Mouse (Mus musculus) heart, adult 2 months (tissue): Measurements from ENCODE around the gene Zbtb8b. TPM values are rescaled to one million over a fixed set of nuclear protein-coding genes. Genes with fewer than 3 reads are reported as not detected.
"Not testable (repeated sequence)": the region's sequence is repeated elsewhere in the genome, so short reads cannot be mapped to it uniquely, and the experiment has no call there.

Experiments used
- DNase-seq, 2 experiments: peaks; one replicate each; pipeline ENCODE4 v3.0.0; 2021
- H3K27ac ChIP-seq: fragments of 200-600 bp; 2 replicates; pipeline ENCODE4 v1.8.1; 2022
- H3K27me3 ChIP-seq: fragments of 200-500 bp; 2 replicates; pipeline ENCODE4 v1.6.1; 2012; ENCODE audit warnings: mild to moderate bottlenecking, low read length, inconsistent platforms, mixed read lengths; ENCODE audit not compliant: control insufficient read depth, insufficient read depth
- H3K36me3 ChIP-seq: fragments of 200-500 bp; 2 replicates; pipeline ENCODE4 v1.6.1; 2012; ENCODE audit warnings: low read length, inconsistent platforms; ENCODE audit not compliant: control insufficient read depth, insufficient read depth
- H3K4me1 ChIP-seq: fragments of 200-500 bp; 2 replicates; pipeline ENCODE4 v1.6.1; 2011; ENCODE audit warnings: low read length; ENCODE audit not compliant: control insufficient read depth, insufficient read depth
- H3K4me3 ChIP-seq: fragments of 200-600 bp; 2 replicates; pipeline ENCODE4 v1.8.1; 2022
- H3K79me2 ChIP-seq: fragments of 200-500 bp; replicated peaks from 2 replicates; pipeline ENCODE4 v1.6.1; 2012; ENCODE audit warnings: mild to moderate bottlenecking, inconsistent platforms, low read length, moderate library complexity, mixed read lengths; ENCODE audit not compliant: control insufficient read depth, insufficient read depth
- H3K9ac ChIP-seq: fragments of 200-500 bp; 2 replicates; pipeline ENCODE4 v1.6.1; 2012; ENCODE audit warnings: low read depth, mild to moderate bottlenecking, control low read depth, inconsistent platforms, low read length, mixed read lengths
- CTCF ChIP-seq: fragments of 200-600 bp; IDR thresholded peaks from 2 replicates; pipeline ENCODE4 v1.8.1; 2022; ENCODE audit warnings: antibody characterized with exemption, mild to moderate bottlenecking, moderate library complexity
- EP300 ChIP-seq: fragments of 200-500 bp; IDR thresholded peaks from 2 replicates; pipeline ENCODE4 v1.6.1; 2011; ENCODE audit warnings: low read depth, low read length, control low read depth; ENCODE audit not compliant: insufficient read depth
- POLR2A ChIP-seq: fragments of 200-500 bp; IDR thresholded peaks from 2 replicates; pipeline ENCODE4 v1.6.1; 2011; ENCODE audit warnings: mild to moderate bottlenecking, low read depth, low read length, control low read depth; ENCODE audit not compliant: insufficient read depth
- WGBS: fragments of 180-500 bp; shearing (Covaris S2); methylation state at CpG from one replicate; pipeline ENCODE4 v1.1.7; 2018; 5-methylcytosine and 5-hydroxymethylcytosine counted together
- intact Hi-C: fragments of 180-260 bp; cut with DNase I; formaldehyde crosslinking; loops from one replicate; pipeline ENCODE4 v1.15.1; 2025
- polyA plus RNA-seq: library from polyadenylated mRNA; depleted of rRNA; stranded (reverse); fragments of >200 nt; gene quantifications from 2 replicates; pipeline ENCODE4 v1.2.3, GENCODE M21; 2012
- total RNA-seq, 2 experiments: library from RNA; stranded (reverse); gene quantifications; 2 replicates each; pipeline ENCODE4 v1.2.3; 2021

Zbtb8b gene
- total and polyA plus RNA-seq, 3 experiments: 0.07 to 0.10 (median 0.08) TPM

DNA sequence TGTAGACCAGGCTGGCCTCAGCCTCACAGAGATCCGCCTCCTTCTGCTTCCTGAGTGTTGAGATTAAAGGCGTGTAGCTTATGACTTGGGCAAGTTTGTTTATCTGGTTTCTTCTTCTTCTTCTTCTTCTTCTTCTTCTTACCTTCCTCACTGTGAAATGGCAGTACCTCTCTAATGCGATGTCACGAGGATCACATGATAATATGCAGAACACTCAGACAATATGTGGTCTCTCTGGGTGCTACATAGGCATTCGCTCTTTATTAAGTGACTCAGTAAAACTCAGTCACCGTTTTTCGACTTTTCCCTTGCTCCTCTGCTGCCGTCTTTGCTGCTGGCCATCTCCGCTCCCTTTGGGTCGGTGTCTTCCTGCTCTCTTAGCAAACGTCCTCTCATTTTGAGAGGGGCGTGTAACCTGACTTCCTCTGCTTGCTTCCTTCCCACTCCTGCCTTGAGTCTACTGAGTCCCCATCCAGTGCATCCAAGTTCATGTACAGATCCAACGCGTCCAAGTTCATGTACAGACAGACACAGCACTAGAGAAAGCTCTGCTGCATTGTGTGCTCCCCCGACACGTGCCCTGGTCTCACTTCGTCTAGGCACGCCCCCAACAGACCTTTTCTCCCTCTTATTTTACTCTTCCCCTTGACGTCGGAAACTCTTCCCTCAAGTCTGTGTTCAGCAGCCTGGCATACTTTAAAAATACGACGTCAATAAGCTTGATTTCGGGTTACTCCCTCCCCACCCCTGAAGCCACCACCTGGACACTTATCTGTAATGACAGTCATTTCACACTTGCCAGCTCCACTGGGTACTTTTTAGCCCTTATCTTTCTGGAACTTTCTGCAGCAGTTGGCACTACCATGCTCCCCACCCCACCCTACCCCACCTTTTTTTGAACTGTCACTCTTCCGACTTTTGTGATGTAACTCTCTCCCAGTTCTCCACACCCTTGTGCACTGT, 22.7 kb upstream of the Zbtb8b start:
- H3K4me3 ChIP-seq: no peak overlapping the region
- intact Hi-C loops: loop anchor here (5.0 kb wide), 1 partner anchor 276 kb away; the partner anchor contains the start of genes S100pbp and Yars
- no peaks in the 10 kb centered on the region; the same call in 1 of the 2 replicates for H3K4me1 ChIP-seq
- WGBS: 71% methylated on average over 24 of the region's 24 CpGs
- no peaks in the 10 kb centered on the region for H3K79me2 ChIP-seq
- H3K27ac ChIP-seq: no peak overlapping the region
- no peak for DNase-seq
- H3K27me3 ChIP-seq: no peaks in the 10 kb centered on the region
- H3K36me3 ChIP-seq: no peaks in the 10 kb centered on the region
- no peak for TF ChIP-seq CTCF
- TF ChIP-seq POLR2A: no peak
- H3K9ac ChIP-seq: no peak overlapping the region

DNA sequence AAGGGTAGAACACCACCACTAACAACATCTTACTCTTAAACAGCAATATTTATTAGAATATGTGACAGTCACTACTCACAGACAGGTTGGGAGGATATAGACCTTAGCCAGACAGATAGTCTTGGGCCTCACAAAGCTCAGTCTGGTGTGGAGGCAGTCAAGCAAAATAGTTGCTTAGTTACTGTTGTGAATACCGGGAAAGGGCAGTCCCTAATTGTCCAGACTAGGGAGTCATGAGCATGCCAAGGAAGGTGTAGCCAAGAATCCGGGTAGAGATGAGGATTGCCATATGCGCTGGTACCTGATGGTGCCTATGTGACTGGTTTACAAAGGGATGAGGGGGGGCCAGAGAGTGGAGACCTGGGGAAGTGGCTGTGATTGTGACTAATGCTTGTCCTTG, 21.5 kb upstream of the Zbtb8b start:
- TF ChIP-seq EP300 (no peak), POLR2A (no peak), CTCF (no peak)
- no peak for DNase-seq
- intact Hi-C loops: loop anchor here (5.0 kb wide), 1 partner anchor 275 kb away; the partner anchor contains the start of genes S100pbp and Yars
- Histone ChIP-seq H3K27ac (peak overlapping the region; percentile 95), H3K4me1 (no peaks in the 10 kb centered on the region; the same call in 1 of the 2 replicates), H3K79me2 (no peaks in the 10 kb centered on the region), H3K36me3 (no peaks in the 10 kb centered on the region), H3K9ac (peak overlapping the region; percentile 93), H3K4me3 (peak overlapping the region; percentile 98), H3K27me3 (no peaks in the 10 kb centered on the region)
- WGBS: 24% methylated on average over 3 of the region's 3 CpGs

DNA sequence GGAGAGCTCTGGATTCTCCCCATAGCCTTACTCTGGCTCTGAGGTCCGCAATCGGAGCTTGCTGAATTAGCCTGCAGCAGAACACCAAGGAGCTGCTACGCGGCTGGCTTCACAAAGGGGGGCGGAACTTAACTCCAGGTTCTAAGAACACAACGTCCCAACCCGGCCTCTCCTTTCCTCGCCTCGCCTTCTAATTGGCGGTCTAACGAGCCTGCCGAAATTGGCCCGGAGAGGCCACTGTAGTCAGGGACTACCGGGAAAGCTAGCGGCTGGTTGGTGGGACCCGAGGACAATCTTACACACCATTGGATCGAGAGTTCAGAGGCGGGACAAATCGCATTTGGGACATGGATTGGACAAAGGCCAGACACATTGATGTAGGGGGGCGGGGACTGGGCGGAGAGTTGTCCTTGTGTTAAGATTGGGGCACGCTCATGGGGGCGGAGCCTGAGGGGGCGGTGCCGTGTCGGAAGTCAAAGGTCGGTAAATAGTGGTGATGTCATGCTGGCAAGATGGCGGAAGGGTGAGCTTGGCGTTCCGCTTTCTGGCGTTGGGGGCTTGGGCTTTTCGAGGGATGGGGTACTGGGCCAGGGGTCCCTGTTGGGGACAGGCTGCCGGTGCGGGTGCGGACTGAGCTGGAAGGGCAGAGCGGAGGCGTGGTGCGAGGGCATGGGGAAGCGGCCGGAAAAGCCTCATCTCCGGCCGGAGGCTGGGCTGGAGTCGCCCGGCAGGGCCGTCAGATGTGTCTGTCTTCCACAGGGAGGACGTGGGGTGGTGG, 20.7 kb upstream of the Zbtb8b start, which contains the start of gene Bsdc1:
TSS of gene Bsdc1 (plus strand) at position 399 of the 778 bp plus-strand sequence.
- Histone ChIP-seq H3K4me3 (peak within 1 kb of the TSS; percentile 98), H3K36me3 (no peaks in the 10 kb centered on the region), H3K9ac (peak within 1 kb of the TSS; percentile 93), H3K27me3 (no peaks in the 10 kb centered on the region), H3K79me2 (no peaks in the 10 kb centered on the region), H3K4me1 (no peaks in the 10 kb centered on the region; the same call in 1 of the 2 replicates), H3K27ac (peak within 1 kb of the TSS; percentile 95)
- under 1% methylated on average over 46 of the region's 46 CpGs for WGBS
- DNase-seq: peak; percentile 99 to 100
- intact Hi-C loops: loop anchor here (2.0 to 5.0 kb wide), 2 partner anchors 127 to 274 kb away; partner anchors contain the start of genes Rbbp4, S100pbp, Yars and Zbtb8os
- TF ChIP-seq EP300 (0 out of 2 replicates have a peak, but pooled peaks have one; percentile 41), POLR2A (peak; percentile 92), CTCF (no peak)

DNA sequence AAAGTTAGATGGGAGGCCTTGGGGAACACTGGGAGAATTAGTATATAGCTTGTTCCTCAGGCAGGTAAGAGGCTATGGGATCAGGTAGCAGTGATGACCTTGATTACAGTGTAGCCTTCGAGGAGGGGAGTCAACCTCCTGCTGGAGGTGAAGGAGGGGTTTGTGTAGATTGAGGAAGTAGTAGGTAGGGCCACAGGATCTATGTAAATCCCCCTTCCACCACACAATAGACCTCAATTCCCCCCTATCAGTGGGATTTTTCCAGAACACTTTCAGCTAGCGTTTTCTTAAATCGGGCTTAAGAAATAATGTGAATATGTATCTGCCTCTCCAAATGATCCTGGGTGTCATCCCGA, 20.2 kb upstream of the Zbtb8b start:
- no peaks in the 10 kb centered on the region for H3K27me3 ChIP-seq
- DNase-seq: no peak
- no peaks in the 10 kb centered on the region; the same call in 1 of the 2 replicates for H3K4me1 ChIP-seq
- no peaks in the 10 kb centered on the region for H3K36me3 ChIP-seq
- no peaks in the 10 kb centered on the region for H3K79me2 ChIP-seq
- H3K4me3 ChIP-seq: peak overlapping the region; percentile 53
- peak overlapping the region; percentile 45 for H3K9ac ChIP-seq
- H3K27ac ChIP-seq: peak overlapping the region; percentile 89
- WGBS: 0% methylated on average over 4 of the region's 4 CpGs
- intact Hi-C loops: loop anchor here (2.0 to 5.0 kb wide), 2 partner anchors 126 to 274 kb away; partner anchors contain the start of genes Rbbp4, S100pbp, Yars and Zbtb8os
- TF ChIP-seq EP300 (no peak), CTCF (no peak)

DNA sequence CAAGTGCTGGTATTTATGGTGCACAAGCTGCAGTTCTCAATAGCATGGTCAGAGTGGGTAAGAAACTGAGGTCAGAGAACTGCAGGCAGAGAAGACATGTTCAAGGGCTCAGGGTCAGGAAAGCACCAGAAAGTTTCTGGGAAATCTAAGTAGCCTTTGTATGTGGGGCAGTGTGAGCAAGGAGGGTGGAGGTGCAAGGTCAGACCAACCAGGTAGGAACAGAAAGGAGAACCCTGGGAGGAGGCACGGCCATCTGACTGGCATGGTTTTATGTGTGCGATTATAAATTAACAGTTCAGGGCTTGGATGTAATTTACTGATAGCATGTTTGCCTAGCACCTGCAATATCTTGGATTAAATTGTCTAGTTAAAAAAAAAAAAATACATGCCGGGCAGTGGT, 19.1 kb upstream of the Zbtb8b start:
- WGBS: 88% methylated on average over 3 of the region's 3 CpGs
- Histone ChIP-seq H3K4me3 (no peak overlapping the region), H3K27ac (no peak overlapping the region), H3K79me2 (no peaks in the 10 kb centered on the region), H3K36me3 (no peaks in the 10 kb centered on the region), H3K27me3 (no peaks in the 10 kb centered on the region), H3K9ac (no peak overlapping the region), H3K4me1 (peaks cover 3% of the 10 kb centered on the region; the same call in 1 of the 2 replicates)
- TF ChIP-seq CTCF (no peak), POLR2A (no peak)
- intact Hi-C loops: loop anchor here (2.0 to 5.0 kb wide), 3 partner anchors 125 to 327 kb away; partner anchors contain the start of genes Rbbp4, S100pbp, Yars and Zbtb8os
- no peak for DNase-seq

DNA sequence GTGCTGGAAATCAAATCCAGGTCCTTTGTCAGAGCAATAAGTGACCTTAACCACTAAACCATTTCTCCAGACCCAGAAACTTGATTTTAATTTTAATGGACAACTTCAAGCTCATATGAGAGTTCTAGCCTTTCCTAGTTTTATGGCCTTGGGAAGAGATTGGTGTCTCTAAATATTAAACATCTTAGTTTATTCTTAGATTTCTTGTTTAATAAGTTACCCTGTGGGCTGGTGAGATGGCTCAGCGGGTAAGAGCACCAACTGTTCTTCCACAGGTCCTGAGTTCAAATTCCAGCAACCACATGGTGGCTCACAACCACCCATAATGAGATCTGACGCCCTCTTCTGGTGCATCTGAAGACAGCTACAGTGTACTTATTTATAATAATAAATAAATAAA, 16.7 kb upstream of the Zbtb8b start:
- H3K4me1 ChIP-seq, H3K9ac ChIP-seq, H3K4me3 ChIP-seq, H3K27me3 ChIP-seq, H3K36me3 ChIP-seq, H3K27ac ChIP-seq, DNase-seq, H3K79me2 ChIP-seq: not testable (repeated sequence)
- intact Hi-C loops: loop anchor here (5.0 kb wide), 1 partner anchor 325 kb away; no protein-coding TSS in a partner anchor
- 66% methylated on average over 2 of the region's 2 CpGs for WGBS
